Mouse (Mus musculus) liver, embryonic 11.5 days (tissue): ENCODE results near the gene Stradb. TPM values are rescaled to one million over a fixed set of nuclear protein-coding genes. Genes with fewer than 3 reads are reported as not detected.

Experiments
- ATAC-seq: fragments of 200-750 bp; cut with Nextera tagmentation; replicated peaks from 2 replicates; pipeline ENCODE4 v1.8.0; 2017; ENCODE audit warnings: moderate number of reproducible peaks, mild to moderate bottlenecking, moderate TSS enrichment, moderate library complexity; ENCODE audit not compliant: low FRiP score
- DNase-seq: peaks from one replicate; pipeline ENCODE4 v3.0.0-alpha.2; 2017; ENCODE audit warnings: low spot score
- H3K27ac ChIP-seq: fragments of 300-500 bp; sonication (generic); 2 replicates; pipeline ENCODE4 v1.5.1; 2014; ENCODE audit warnings: mild to moderate bottlenecking, low read depth, low read length, control low read depth
- H3K27me3 ChIP-seq: fragments of 300-500 bp; sonication (generic); replicated peaks from 2 replicates; pipeline ENCODE4 v1.6.1; 2014; ENCODE audit warnings: low read length, mixed read lengths; ENCODE audit not compliant: control insufficient read depth, insufficient read depth
- H3K36me3 ChIP-seq: fragments of 300-500 bp; sonication (generic); 2 replicates; pipeline ENCODE4 v1.6.1; 2014; ENCODE audit warnings: mild to moderate bottlenecking, low read length, moderate library complexity, mixed read lengths; ENCODE audit not compliant: control insufficient read depth, insufficient read depth
- H3K4me1 ChIP-seq: fragments of 300-500 bp; sonication (generic); replicated peaks from 2 replicates; pipeline ENCODE4 v1.6.1; 2014; ENCODE audit warnings: low read length, mixed read lengths; ENCODE audit not compliant: control insufficient read depth, insufficient read depth
- H3K4me2 ChIP-seq: fragments of 300-500 bp; sonication (generic); 2 replicates; pipeline ENCODE4 v1.6.1; 2014; ENCODE audit warnings: mild to moderate bottlenecking, control low read depth, moderate library complexity
- H3K4me3 ChIP-seq: fragments of 300-500 bp; sonication (generic); 2 replicates; pipeline ENCODE4 v1.5.1; 2014; ENCODE audit warnings: low read depth, low read length, control low read depth
- H3K9ac ChIP-seq: fragments of 300-500 bp; sonication (generic); 2 replicates; pipeline ENCODE4 v1.6.1; 2014; ENCODE audit warnings: low read depth, low read length, control low read depth
- H3K9me3 ChIP-seq: fragments of 300-500 bp; sonication (generic); 2 replicates; pipeline ENCODE4 v1.6.1; 2016; ENCODE audit warnings: low read length, inconsistent platforms, mixed read lengths; ENCODE audit not compliant: control insufficient read depth
- WGBS: fragments of 180-500 bp; shearing (Covaris S2); extraction: QIAGEN DNeasy Blood & Tissue Kit; methylation state at CpG from one replicate; pipeline ENCODE4 v1.1.7; 2014; 5-methylcytosine and 5-hydroxymethylcytosine counted together
- polyA plus RNA-seq: library from polyadenylated mRNA; unstranded; fragments of >200 nt; fragmentation: Nextera tagmentation; extraction: Ambion mirVana; gene quantifications from 2 replicates; pipeline ENCODE4 v1.2.1, GENCODE M21; 2014

Stradb gene
- polyA plus RNA-seq, 1 experiment from 2014 or later: 28.0 TPM

DNA sequence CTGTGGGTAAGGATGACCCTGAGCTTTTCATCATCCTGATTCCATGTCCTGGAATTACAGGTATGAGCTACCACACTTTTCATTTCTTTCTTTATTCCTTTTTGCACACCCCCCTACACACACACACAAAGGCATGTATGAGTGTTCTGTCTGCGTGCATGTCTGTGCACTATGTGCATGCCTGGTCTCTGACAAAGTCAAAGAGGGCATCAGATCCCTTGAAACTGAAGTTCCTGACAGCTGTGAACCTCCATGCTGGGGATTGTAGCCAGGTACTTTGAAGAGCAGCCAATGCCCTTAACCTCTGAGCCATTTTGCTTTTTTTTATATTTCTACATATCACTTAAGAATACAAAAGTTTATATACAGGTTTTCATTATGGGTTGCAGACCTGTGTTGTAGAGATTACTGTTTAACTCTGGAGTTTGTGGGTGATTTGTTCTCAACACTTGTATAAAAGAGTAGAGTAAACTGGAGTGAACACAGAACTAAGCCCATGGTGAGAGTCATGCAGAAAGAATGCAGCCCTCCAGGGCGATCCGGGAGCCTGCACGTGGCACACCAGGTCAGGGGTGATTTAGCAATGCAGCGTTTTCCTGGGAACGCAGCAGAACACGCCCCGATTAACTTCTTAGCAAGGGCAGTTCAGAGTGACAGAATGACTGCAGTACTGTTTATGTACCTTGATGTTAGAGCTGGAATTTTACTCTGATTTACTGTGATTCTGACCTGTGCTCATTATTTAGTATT is 22.2 kb upstream of the Stradb start:
- H3K4me2 ChIP-seq: no peak overlapping the region
- peaks cover 3% of the 10 kb centered on the region for H3K36me3 ChIP-seq
- DNase-seq: no peak
- WGBS: 49% methylated on average over 8 of the region's 8 CpGs
- no peak for ATAC-seq
- no peaks in the 10 kb centered on the region for H3K27me3 ChIP-seq
- H3K9ac ChIP-seq: no peak overlapping the region
- no peaks in the 10 kb centered on the region for H3K9me3 ChIP-seq
- H3K27ac ChIP-seq: peak overlapping the region; percentile 19; the same call in 1 of the 2 replicates
- H3K4me3 ChIP-seq: no peak overlapping the region
- H3K4me1 ChIP-seq: peaks cover 48% of the 10 kb centered on the region

DNA sequence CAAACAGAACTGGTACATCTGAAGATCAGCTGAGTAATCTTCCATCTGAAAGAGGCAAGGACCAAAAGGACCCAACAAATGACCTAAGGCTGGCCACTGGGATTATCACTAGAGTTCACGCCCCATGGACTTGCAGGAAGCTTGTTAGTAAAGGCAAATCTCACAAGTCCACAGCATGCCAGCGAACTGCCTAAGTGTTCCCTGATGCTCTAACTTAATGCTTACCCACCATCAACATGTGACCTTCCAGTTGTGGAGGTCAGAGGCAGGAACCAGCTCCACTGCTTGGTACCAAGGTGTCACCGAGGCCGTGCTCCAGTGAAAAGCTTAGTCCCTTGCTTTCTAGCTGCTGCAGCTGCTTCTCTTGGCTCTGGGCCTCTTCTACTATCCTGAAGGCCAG is 21.5 kb upstream of the Stradb start:
- Histone ChIP-seq H3K9me3 (no peaks in the 10 kb centered on the region), H3K4me1 (peaks cover 51% of the 10 kb centered on the region), H3K9ac (no peak overlapping the region), H3K27ac (no peak overlapping the region), H3K36me3 (no peaks in the 10 kb centered on the region), H3K27me3 (no peaks in the 10 kb centered on the region), H3K4me3 (no peak overlapping the region), H3K4me2 (no peak overlapping the region)
- no peak for DNase-seq
- WGBS: 78% methylated on average over 4 of the region's 4 CpGs
- ATAC-seq: no peak

DNA sequence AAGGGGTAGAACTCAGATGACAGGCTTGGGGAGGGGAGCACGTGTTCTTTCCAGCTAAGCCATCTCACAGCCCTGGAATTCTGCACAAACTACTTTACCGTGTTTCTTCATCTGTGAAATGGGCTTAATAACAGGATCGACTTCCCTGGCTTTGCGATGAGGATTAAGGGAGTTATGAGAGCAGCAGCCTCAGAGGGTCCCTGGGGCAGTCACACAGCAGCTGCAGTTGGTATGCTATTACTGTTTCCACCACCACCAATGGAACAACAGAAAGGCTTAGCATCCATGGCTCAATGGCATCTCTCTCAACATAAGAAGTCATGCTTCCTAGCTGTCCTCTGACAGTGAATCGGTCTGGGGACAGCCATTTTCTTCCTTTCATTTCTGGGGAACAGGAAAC is 20.8 kb upstream of the Stradb start:
- WGBS: 84% methylated on average over 5 of the region's 5 CpGs
- Histone ChIP-seq H3K27me3 (no peaks in the 10 kb centered on the region), H3K36me3 (no peaks in the 10 kb centered on the region), H3K4me2 (peak overlapping the region; percentile 58), H3K9me3 (no peaks in the 10 kb centered on the region), H3K27ac (peak overlapping the region; percentile 67; the same call in 1 of the 2 replicates), H3K4me3 (no peak overlapping the region), H3K9ac (peak overlapping the region; percentile 15), H3K4me1 (peaks cover 57% of the 10 kb centered on the region)
- no peak for DNase-seq
- ATAC-seq: no peak

- WGBS: 56% methylated on average over 4 of the region's 4 CpGs
- Histone ChIP-seq H3K4me1 (peaks cover 60% of the 10 kb centered on the region), H3K4me3 (no peak overlapping the region; the same call in 1 of the 2 replicates), H3K27ac (peak overlapping the region; percentile 67), H3K9ac (peak overlapping the region; percentile 15; the same call in 1 of the 2 replicates), H3K36me3 (no peaks in the 10 kb centered on the region), H3K4me2 (peak overlapping the region; percentile 58), H3K27me3 (no peaks in the 10 kb centered on the region), H3K9me3 (no peaks in the 10 kb centered on the region)
- ATAC-seq (no peak), DNase-seq (no peak)
These were observed 20.3 kb upstream of the Stradb start for GRCm38 (mm10) chr1:58952997-58953396.

DNA sequence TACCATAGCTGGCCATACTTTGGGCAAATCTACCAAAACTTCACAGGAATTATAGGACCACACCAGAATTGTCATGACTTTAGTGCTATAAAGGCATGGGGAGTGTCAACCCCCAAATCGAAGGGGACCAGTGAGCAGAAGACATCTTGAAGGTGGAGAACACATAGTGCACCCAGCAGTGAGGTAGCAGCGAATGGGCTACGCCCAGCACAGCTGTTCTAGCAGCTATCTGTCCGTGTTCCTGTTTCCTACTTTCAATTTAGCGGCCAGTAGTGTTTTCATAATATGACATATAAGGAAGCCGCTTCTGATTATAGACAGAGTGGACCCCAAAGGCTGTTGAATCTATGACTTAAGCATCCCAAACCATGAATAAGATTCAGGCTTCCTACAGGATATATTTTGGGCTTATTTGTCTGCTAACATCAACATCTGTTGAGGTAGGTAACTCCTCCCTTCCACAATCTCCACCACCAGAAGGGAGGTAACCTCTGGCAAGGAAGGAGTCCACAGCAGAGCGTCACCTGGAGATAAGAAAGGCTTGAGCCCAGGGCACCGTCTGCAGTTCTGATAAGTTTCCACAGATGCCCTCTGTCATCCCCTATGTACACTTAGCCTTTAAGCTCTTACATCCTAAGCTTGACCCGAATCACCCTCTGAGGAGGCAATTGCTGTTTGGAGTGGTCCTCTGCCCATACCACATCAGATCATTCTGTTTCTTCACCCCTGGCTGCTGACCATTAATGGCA is 19.5 kb upstream of the Stradb start:
- 38% methylated on average over 9 of the region's 9 CpGs for whole genome bisulfite sequencing
- Histone ChIP-seq H3K4me1 (peaks cover 66% of the 10 kb centered on the region), H3K36me3 (no peaks in the 10 kb centered on the region), H3K4me2 (peak overlapping the region; percentile 58), H3K4me3 (peak overlapping the region; percentile 34), H3K27me3 (no peaks in the 10 kb centered on the region), H3K27ac (peak overlapping the region; percentile 67), H3K9me3 (no peaks in the 10 kb centered on the region), H3K9ac (peak overlapping the region; percentile 15; the same call in 1 of the 2 replicates)
- ATAC-seq: peak; percentile 97
- no peak for DNase-seq

DNA sequence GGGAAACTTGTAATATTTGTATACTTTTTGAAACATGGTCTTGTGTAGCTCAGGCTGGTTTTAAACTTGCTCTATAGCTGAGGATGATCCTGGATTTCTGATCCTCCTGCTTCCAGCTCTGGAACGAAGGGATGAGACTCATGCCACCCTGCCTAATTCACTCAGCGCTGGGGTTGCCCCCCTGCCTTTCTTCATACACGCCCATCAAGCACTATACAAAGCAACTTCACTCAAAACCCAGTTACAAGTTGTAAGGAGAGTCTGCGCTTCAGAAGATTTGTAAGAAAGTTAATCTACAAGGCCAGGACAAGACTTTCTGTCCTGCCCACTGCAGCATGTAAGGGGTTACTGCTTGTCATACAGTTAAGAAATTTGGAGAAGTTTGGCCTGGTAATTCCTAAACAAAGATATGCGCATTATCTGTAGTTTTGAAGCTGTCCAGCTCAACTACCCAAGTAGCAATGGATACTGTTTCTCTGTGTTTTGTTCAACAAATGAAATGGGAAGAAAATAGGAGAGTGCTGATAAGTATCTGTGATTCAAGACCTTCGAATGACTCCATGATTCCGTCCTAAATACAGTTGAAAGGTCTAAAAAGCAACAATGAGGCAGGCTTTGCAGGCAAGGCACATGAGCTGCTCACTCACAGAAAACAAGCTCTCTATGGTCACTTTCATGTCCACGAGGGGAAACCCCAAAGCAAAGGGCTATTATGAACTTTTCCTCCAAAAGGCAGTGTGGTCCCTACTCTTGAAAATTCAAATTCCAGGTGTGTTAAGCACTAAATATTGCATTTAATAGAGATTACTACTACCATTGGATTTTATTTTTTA is 18.5 kb upstream of the Stradb start:
- Histone ChIP-seq H3K4me1 (peaks cover 72% of the 10 kb centered on the region), H3K9me3 (no peaks in the 10 kb centered on the region), H3K27ac (peak overlapping the region; percentile 67), H3K9ac (peak overlapping the region; percentile 7), H3K36me3 (no peaks in the 10 kb centered on the region), H3K27me3 (no peaks in the 10 kb centered on the region), H3K4me3 (no peak overlapping the region), H3K4me2 (peak overlapping the region; percentile 58)
- WGBS: 61% methylated on average over 8 of the region's 8 CpGs
- ATAC-seq (no peak), DNase-seq (no peak)

DNA sequence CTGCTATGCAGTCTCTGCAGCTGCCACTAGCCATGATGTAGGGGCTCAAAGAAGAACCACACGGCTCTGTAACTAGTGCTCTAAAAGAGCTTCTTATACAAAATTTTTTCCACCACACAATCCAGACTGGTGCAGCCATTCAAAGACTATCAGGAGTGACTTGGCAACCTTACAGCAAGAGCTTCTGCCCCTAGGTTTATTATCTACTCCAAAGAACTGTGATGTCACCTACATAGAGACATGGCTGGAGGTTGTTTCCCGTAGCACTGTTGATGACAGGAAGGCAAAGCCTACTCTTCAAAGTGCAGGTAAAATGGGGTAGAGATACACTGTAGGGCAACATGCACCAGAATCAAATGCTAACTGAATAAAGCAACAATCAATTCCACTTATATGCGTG is 17.6 kb upstream of the Stradb start:
- ATAC-seq: peak; percentile 44; the same call in 1 of the 2 replicates
- H3K27ac ChIP-seq: peak overlapping the region; percentile 67
- peak overlapping the region; percentile 58 for H3K4me2 ChIP-seq
- H3K9ac ChIP-seq: no peak overlapping the region; the same call in 1 of the 2 replicates
- no peak overlapping the region for H3K4me3 ChIP-seq
- H3K27me3 ChIP-seq: no peaks in the 10 kb centered on the region
- no peak for DNase-seq
- no peaks in the 10 kb centered on the region for H3K36me3 ChIP-seq
- 68% methylated on average over 3 of the region's 3 CpGs for WGBS
- peaks cover 78% of the 10 kb centered on the region for H3K4me1 ChIP-seq
- H3K9me3 ChIP-seq: no peaks in the 10 kb centered on the region

DNA sequence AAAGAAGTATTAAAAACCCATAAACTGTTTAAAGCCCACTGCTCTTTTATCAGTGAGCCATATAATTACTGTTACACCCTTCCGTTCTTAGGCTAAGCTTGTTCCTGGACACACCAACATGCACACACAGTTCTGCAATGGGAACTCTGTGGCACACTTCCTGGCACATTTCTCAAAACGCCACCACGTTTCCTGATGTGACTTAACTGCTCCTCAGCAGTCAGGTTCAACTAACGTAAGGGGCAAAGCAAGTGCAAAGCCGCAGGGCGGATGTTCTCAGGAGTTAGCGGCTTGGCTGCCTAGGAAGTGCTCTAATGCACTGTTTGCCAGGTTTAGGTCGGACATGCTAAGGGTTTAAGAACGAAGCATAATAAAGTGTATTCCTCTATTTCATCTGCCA is 17.1 kb upstream of the Stradb start:
- ATAC-seq: no peak
- H3K27me3 ChIP-seq: no peaks in the 10 kb centered on the region
- 44% methylated on average over 9 of the region's 9 CpGs for WGBS
- H3K9ac ChIP-seq: peak overlapping the region; percentile 50; the same call in 1 of the 2 replicates
- H3K4me1 ChIP-seq: peaks cover 78% of the 10 kb centered on the region
- H3K4me2 ChIP-seq: peak overlapping the region; percentile 58
- no peaks in the 10 kb centered on the region for H3K9me3 ChIP-seq
- DNase-seq: no peak
- H3K27ac ChIP-seq: peak overlapping the region; percentile 78
- H3K36me3 ChIP-seq: no peaks in the 10 kb centered on the region
- peak overlapping the region; percentile 23; the same call in 1 of the 2 replicates for H3K4me3 ChIP-seq
